Mouse (Mus musculus) cerebellum, postnatal 10 days (tissue): ENCODE measurements around the gene Ppp3ca.

Source experiments
- DNase-seq, 2 experiments: peaks; one replicate each; pipeline ENCODE4 v3.0.0; 2021; ENCODE audit warnings: mixed read lengths in 2 of 2

Gene Ppp3ca

DNA sequence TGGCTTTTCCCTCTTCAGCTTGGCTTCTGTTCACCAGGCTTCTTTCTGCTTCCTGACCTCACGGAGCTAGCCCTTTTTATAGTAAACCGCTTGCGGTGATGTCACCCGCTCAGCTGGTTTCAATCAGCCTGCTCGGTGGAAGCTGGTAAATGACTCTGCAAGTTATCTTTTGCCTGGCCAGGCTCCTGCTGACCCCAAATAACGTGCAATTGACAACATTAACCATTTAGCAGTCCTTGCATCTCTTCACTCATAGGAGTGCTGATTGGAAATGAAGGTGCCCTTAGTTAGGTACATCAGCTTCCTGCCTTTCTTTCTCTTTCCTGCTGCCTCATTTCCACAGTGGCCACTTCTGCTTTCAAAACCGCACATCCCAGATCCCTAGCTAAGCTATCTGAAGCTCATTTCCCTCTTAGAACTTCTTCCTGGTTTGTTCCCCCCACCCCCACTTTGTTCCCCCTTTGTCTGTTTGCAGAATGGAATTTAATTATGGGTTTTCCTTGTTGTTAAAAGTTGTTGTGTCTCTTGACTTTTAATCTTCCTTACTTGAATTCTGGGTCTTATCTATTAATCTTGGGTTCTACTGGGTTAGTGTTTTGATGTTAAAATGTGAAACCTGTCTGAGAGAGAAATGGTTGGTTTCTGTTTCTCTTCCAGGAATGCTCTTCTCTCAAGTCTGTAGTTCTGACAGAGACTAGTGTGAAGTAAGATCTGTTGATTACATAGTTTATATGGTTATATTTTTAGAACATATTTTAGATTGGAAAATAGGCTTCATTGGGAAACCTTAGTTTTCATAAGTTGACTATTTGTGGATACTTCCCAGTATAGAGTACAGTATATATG, 55.6 kb downstream of the Ppp3ca start:
- DNase-seq: peak; percentile 50 to 67

DNA sequence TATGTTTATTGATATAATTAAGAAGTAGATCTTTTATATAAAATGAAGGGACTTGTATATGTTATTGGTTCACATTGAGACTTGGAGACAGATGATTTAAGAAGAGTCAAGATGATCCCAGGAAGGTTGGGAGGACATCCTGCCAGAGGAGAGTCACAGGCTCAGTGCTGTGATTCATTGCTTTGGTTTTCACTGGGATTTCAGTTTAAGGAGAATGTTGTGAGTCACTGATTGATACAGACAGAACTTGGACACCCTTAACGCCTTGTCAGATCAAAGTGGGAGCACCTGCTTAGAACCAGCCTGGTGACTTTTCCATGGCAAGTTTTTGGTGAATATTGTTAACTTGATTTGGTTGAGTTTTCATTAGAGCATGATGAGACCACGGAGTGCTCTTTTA, 58.0 kb downstream of the Ppp3ca start:
- no peak for DNase-seq

DNA sequence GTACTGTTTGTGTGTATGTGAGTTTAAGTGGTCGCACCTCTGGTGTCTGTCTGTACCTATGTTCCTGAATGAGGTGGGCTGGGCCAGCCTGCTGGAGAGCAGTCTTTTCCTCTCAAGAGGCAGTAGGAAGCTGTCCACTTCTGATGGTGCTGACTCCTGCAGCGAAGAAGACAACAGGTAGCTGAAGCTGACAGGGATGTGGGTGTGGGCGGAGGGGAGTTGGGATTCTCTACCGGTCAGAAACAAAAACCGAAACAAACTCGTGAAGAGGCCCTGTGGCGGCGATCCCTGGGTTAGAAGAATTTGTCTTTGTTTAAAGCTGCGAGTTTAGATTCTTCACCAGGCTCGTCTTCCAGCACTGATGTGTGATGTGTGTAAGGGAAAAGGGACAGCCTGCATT, 60.1 kb downstream of the Ppp3ca start:
- DNase-seq: no peak

DNA sequence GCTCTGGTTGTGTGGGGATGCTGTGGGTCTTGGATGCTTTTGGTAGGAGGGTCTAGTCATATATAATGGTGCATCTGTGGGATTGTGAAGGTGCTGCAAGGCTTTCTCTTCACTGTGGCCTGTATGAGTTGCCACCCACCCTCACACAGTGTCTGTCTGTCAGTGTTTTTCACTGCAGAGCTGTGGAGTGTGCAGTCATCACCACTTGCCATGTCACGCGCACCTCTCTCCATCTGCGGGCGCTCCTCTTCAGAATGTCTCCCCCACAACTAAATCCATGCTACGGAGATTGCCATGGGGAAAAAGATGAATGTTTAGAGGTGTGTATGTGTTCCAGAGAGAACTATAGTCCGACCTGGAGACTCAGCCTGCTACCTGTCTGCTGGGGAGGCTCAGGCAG, 61.7 kb downstream of the Ppp3ca start:
- DNase-seq: no peak

DNA sequence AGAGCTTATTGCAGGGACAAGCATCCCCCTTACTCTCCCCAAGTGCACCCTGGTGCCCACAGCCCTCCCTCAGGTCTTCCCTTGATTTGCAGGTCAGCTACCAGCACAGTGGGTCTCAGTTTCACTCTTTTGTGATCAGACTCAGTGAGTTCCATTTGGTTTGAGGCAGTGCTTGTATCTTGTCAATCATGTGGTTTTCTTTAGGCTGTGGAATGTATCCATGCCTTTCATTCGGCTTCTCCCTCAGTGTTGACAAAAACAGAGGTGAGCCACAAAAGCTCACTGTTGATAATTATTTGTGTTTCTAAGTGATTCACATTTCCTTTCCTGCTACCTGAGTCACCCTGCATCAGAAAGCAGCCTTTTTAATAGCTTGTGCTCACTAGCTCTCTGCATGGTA, 66.1 kb downstream of the Ppp3ca start:
- no peak for DNase-seq

DNA sequence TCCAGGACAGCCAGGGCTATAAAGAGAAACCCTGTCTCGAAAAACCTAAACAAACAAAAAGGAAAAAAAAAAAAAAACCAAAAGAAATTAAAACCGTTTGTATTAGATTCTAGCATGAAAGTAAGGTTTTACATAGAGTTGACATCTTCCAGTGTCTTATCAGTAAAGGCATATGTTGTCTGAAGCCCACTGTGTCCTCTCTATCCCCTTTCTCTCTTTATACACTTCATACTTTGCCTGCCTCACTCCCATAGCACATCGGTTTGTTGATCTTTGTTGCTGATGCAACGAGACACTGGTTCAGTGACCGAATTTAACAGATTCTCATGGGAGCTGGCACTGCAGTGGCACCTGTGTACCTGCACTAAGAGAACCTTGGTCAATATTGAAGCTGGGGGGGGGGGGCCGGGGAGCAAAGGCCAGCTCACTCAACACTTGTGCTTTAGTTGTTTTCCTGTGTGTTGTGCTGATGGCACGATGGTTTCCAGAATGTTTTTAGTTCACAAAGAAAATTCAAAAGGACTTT, 66.9 kb downstream of the Ppp3ca start:
- no peak for DNase-seq

DNA sequence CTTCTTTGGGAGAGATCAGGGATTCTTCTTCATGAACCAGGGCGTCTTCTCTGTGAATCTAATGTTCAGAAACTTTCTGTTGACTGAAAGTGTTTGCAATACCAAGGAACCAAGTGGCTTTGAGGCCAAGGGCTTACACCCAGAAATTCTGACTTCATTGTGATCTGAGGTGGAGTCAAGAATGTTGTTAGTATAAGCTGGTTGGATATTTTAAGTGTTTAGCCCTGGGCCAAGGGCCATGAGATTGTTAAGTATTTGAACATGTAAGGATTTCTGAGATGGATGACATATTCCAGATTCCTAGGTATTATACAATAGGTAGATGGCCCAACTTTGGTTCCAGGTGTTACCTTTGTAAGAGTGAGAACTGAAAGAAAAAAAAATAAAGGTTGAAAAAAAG, 68.5 kb downstream of the Ppp3ca start:
- DNase-seq: no peak

DNA sequence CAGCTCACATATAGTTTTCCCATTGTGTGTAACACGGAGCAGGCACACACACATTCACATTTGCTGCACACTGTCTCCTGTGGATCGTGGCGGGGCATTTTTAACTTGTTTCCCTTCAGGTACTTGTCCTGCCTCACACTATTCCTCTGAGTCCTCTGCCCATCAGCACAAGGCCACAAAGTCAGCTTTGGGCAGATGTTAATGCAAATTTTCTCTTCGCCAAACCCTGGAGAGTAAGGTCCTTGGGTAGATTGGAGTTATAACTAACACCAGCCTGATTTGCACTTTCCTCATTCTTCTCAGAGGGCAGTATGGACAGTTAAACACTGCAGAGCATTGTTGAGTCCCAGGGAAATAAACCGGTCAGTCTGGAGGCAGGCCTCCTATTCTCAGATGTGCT, 69.0 kb downstream of the Ppp3ca start:
- no peak for DNase-seq

DNA sequence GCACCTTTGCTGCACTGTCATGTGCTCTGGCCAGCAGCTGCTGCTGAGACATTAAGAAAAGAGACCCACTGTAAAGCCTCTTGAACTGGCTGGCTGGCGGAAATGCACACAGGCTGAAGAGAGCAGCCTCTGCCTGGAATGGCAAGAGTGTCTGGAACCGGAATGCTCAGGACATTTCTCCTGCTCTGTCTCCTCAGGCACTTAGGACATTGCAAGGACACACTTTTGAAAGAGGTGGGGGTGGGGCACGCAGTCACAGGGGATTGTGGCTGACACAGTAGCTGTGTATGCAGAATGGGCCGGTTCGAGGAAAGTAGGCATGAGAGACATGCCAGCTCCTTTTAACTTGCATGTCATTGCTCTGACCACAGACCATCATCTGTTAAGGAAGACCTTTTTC, 71.7 kb downstream of the Ppp3ca start:
- no peak for DNase-seq

DNA sequence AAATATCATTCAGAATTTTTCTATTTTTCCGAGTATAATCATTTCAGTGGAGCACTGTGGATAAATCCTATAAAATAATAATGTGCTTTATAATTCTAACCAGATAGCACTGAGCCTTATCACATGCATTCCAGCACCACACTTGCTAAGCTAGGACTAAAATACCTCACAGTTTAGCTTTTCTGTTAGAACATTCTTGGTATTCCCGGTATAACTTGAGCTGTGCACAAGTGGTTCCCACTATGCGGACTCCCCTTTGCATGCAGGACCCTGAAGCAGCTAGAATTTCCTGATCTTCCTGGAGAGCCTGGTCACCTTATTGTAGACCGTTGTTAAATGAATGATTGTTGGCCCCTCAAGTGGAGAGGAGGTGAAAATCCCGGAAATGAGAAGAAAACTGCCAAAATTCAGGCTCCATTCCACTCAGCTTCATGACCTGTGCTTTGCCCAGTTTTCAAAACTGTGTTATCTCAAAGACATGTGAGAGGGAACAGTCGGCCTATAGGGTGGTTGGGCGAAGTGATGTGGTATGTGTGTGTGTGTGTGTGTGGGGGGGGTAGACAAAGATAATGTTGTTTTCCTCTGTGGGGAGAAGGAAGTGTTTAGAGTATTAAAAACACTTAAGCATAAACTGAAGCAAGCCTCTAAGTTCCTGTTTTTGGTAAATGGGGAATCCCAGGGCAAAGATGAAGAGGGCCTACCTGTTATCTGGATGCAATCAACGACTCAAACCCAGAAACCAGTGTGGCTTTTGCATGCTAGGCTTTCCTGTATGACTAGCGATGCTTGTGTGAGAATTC, 72.5 kb downstream of the Ppp3ca start:
- DNase-seq: no peak

DNA sequence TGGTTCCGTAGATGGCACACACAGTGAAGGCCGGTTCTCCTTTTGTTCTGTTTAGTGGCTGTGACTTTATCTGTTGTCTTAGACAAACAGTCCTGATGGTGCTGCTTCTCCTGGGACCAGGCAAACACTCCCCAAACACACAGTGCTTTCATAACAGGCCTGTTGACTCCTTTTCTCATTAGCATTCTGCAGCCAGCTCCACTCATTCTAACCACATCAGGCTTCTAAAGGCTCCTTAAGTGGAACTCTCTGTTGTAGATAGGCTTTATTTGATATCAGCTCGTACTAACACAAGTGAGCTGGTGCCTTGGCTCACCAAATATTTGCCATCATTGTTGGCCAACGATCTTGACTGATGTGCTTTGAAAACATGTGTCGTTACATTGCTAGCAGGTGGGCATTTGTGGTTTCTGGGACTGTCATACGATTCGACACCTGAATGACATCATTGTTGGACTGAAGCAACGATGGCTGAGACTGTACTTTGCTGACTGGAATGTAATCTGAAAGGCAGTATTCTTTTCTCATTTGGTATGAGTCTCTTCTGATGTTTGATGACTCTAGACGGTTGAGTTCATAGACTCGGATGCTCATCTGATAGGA, 74.5 kb downstream of the Ppp3ca start:
- DNase-seq: no peak

DNA sequence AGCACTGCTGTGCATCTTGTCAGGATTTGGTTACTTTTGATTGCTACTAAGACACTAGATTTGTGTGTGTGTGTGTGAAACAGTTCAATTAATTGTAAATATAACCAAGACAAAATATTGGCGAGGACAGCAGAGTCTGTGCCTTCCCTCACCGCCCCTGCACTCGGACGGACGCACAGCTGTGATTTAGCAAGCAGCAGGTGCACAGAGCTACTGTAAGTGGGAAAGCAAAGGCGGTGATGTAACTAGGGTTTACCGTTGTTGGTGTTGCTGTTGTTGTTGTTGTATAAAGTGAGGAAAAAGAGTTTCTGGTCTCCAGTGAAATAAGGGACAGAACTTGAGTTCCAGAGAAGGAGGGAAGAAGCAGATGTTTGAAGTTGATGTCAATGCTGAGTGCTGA, 75.5 kb downstream of the Ppp3ca start:
- no peak for DNase-seq

DNA sequence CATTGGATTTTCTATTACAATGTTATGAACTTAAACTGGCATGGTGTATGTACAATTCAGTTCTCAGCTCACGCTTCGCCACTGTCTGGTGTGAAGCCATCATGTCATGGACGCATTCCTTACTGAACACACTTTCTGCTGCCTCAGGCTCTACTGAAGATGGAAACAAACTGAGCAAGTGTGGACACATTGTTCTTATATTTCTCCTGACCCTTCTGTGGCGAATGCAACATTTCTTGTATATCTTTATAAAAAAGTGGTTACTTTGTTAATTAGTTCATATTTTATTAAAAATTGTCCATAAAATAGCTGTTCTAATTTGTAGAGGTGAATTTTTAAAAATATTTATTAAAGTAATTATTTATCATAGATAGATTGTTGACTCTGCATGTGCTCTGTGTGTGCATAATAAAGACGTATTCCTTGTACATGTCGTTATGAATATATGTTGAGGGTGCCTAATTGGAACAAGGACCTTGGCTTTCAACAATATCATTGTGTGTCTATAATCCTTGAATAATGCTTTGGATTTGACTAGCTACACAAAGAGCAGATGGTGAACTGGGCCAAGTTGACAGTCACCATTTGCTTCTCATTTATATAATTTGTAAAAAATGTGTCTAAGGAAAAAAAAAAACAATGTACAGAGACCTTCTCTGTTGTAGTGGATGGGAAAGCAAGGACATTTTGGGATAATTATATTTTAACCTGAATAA, 79.0 kb downstream of the Ppp3ca start:
- DNase-seq: no peak

DNA sequence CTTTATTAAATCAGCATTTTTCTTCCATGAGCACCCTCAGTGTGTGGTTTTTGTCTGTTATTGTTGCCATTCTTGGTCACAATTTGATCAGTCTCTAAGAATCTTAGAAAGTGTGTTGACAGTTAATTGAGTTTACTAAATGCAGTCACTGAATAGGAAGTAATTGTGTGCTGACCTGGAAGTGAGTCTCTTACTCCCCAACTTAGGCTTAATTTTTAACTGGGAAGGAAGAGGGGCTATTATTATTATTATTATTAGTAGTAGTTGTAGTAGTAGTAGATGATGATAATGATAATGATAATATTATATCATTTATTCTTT, 79.5 kb downstream of the Ppp3ca start:
- no peak for DNase-seq

DNA sequence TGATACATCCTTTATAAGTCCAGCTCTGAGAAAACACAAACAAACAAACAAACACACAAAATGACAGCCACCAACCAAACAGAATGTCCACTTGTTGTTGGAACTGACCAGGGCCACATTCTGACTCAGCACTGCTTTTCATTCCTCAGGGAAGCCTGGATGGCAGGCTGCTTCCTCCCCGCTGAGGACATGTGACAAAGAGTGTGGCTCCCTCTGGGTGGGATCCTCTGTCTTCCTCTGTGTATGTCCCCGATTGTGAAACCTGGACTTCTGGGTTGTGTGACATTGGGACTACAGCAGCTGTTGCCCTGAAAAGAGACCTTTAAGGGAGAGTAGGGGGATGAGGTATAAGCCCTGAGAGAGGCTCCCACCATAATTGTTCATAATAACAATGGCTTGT, 80.0 kb downstream of the Ppp3ca start:
- DNase-seq: no peak

DNA sequence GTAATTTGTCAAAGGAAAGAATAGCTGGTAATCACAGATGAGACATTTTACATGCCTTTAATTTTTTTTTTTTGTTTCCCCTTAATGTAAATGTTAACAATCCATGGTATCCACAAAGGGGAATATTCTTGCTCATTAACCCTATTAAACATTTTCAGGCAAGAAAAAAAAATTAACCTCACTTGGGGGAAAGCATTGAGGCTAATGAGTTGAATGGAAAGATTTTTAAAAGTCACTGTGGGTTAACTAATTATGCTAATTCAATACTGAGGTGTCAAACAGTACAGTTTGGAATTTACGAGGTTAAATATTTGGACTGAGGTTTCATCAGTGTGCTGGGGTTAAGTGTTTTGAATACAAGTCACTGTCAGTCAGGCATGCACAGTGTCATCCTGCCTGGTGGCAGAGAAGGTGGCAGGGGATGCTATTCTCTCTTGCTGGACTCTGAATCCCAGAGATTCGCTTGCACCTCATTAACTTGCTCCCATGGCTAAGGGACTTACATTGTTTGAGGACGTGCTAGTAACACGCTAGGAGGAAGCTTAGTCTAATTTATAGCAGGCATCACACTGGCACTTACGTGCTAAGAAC, 82.3 kb downstream of the Ppp3ca start:
- DNase-seq: no peak

DNA sequence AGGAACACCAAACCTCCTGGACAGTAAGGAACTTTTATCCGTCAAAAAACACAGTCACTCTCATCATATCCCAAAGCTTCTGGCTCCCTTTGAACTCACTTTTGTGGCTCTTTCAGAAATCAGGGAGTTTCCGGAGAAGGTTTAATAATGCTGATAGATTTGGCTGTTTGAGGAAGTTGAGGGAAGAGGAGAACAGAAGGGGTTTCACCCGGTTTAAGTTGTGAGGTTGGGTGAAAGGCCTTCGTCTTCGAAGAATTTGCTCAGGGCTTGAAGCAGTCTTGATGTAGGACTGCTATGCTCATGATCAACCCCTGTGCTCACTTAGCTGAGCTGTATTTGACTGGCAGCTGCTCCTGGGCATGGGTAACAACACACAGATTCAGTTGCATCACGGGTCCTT, 86.2 kb downstream of the Ppp3ca start:
- no peak for DNase-seq

DNA sequence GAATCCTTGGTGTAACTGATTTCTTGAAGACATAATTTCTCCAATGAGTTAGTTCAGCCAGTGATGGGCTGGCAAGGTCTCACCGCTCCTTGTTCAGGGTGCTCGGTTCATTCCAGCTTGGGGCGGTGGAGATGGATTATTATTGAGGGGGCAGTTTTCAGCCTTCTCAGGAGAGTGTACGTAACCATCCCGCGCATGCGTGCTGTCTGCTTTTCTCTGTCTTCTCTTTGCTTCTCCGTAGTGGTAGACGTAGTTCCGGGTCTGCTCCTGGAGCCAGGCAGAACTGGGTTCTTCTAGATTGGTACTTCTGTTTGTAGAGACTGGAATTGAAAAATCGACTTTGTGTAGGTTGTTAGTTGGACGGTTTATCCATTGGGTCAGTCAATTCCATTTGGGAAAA, 89.5 kb downstream of the Ppp3ca start:
- no peak for DNase-seq

DNA sequence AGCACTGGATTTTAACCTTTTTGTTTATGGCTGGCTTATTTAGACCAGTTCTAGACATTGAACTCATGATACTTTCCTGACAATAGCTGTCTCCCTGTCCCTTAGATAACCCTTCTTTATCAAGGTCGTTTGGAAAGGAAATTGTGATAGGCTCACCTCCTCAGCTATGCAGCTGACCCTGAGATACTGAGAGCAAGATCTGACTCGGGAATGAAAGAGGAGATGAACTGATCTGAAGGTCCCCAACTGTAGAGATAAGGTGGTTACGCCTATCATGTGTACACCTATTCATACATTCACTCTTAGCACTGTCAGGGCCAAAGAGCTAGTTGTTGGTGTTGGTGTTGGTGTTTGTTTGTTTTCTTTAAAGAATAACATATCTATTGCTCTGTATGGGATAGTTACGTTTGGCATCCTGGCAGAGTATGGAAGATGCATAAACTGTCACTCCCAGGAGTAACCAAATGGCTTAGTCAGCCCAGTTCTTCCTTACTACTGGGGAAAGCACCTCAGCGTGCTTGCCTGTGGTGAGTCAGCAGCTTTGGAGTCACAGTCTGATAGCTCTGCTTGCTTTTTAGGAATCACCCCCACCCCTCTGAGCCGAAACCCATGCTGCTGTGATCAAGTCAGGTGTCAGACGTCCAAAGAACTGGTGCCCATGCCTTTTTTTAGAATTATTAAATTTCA, 91.5 kb downstream of the Ppp3ca start:
- DNase-seq: no peak

DNA sequence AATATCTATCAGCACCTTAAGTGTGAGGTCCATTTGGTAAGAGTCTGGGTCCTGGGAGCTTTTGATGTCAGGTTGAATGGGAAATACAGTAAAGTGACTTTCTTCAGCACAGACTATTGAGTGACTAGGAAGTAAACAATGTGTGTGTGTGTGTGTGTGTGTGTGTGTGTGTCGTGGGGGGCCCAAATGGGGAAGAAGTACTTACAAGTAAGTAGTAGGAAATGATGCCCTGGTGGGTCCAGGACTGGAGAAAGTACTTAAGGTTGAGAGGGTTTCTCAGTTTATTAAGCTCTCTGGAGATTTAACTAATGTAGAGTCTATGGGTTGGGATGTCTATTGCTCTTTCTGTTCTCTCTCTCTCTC, 92.0 kb downstream of the Ppp3ca start:
- DNase-seq: no peak

DNA sequence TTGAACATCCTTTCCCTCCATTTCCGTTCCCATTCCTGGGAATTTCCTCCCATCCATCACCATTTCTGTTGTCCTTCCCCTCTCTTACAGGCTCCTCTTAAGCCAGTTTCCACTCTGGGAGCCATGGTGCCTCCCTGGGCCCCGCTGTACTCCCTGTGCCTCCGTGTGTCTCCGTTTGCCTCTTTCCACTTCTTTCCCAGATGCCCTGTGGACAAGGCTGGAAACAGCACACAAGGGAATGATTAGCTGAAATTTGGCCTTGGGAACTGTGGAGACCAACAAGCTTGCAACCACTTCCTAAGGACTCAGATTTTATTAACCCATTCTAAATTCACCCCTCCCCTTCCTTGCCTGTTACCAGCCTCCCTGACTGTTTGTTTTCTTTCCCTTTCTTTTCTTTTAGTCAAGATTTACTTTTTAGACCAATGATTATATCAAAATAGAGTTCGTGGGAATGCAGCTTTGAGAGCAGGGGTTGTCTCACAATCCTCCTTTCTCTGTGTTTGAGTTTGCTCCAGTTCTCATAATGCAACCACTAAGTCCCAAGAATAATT, 93.9 kb downstream of the Ppp3ca start:
- no peak for DNase-seq

DNA sequence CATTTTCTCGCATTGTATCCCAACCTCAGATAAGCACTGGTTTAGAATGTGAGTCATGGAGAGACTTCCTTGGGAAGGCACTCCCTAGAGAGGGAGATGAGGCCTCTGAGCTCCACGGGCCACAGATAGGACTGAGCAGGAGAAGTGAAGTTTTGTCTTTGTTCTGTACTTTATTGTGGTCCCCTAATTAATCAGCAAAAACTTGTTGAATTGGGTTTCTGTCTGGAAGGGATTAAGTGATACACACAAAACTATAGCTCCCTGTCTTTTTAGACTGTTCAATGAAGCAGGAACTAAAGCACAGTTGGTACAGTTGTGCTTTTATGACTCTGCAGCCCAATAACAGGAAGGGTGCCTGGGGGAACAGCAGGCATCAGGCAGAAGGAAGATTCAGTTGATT, 95.6 kb downstream of the Ppp3ca start:
- no peak for DNase-seq
